Mouse (Mus musculus): Measurements from ENCODE around the gene Sema3a. TPM values are rescaled to one million over a fixed set of nuclear protein-coding genes. Genes with fewer than 3 reads are reported as not detected.
A peak's percentile ranks its signal among the peaks of the same experiment; 100 is the strongest.
"Not testable (repeated sequence)": the region's sequence is repeated elsewhere in the genome, so short reads cannot be mapped to it uniquely, and the experiment has no call there.

The Sema3a gene
- polyA plus RNA-seq, 1 experiment: 53.9 TPM

- no peak overlapping the region for H3K4me3 ChIP-seq (ENCODE audit: insufficient read depth, low read length)
- no peak for TF ChIP-seq POLR2A (IDR thresholded peaks at IDR 0.05; ENCODE audit: low read depth, low read length)
- no peak for TF ChIP-seq CTCF (IDR thresholded peaks at IDR 0.05; ENCODE audit: borderline replicate concordance, insufficient read depth, low read length)
- no peaks in the 10 kb centered on the region for H3K4me1 ChIP-seq (ENCODE audit: control insufficient read depth, insufficient read depth, low read length)
- no peak overlapping the region for H3K27ac ChIP-seq (ENCODE audit: insufficient read depth, low read length)
Measured at GRCm38 (mm10) chr5:13441112-13441511, 315.9 kb downstream of the Sema3a start.

GRCm38 (mm10) chr5:13460182-13461001, 335.2 kb downstream of the Sema3a start:
- TF ChIP-seq CTCF (IDR thresholded peaks at IDR 0.05; ENCODE audit: borderline replicate concordance, insufficient read depth, low read length) (no peak), POLR2A (IDR thresholded peaks at IDR 0.05; ENCODE audit: low read depth, low read length) (no peak)
- Histone ChIP-seq H3K27ac (ENCODE audit: insufficient read depth, low read length) (peak overlapping the region; percentile 83), H3K4me3 (ENCODE audit: insufficient read depth, low read length) (no peak overlapping the region), H3K4me1 (ENCODE audit: control insufficient read depth, insufficient read depth, low read length) (peaks cover 6% of the 10 kb centered on the region)

- TF ChIP-seq POLR2A (IDR thresholded peaks at IDR 0.05; ENCODE audit: low read depth, low read length): no peak
- no peak for TF ChIP-seq CTCF (IDR thresholded peaks at IDR 0.05; ENCODE audit: borderline replicate concordance, insufficient read depth, low read length)
- H3K4me3 ChIP-seq (ENCODE audit: insufficient read depth, low read length): no peak overlapping the region
- H3K27ac ChIP-seq (ENCODE audit: insufficient read depth, low read length): no peak overlapping the region
- H3K4me1 ChIP-seq (ENCODE audit: control insufficient read depth, insufficient read depth, low read length): peaks cover 3% of the 10 kb centered on the region; the same call in 1 of the 2 replicates
Measured at GRCm38 (mm10) chr5:13468856-13469255, 343.6 kb downstream of the Sema3a start.

- peak overlapping the region; percentile 31 for H3K27ac ChIP-seq (ENCODE audit: insufficient read depth, low read length)
- H3K4me1 ChIP-seq (ENCODE audit: control insufficient read depth, insufficient read depth, low read length): peaks cover 3% of the 10 kb centered on the region; the same call in 1 of the 2 replicates
- TF ChIP-seq POLR2A (IDR thresholded peaks at IDR 0.05; ENCODE audit: low read depth, low read length) (no peak), CTCF (IDR thresholded peaks at IDR 0.05; ENCODE audit: borderline replicate concordance, insufficient read depth, low read length) (no peak)
Measured at GRCm38 (mm10) chr5:13469401-13469800, 344.2 kb downstream of the Sema3a start.

GRCm38 (mm10) chr5:13470057-13470905, 345.1 kb downstream of the Sema3a start:
- no peak for TF ChIP-seq CTCF (IDR thresholded peaks at IDR 0.05; ENCODE audit: borderline replicate concordance, insufficient read depth, low read length)
- no peak for TF ChIP-seq POLR2A (IDR thresholded peaks at IDR 0.05; ENCODE audit: low read depth, low read length)
- no peak overlapping the region for H3K4me3 ChIP-seq (ENCODE audit: insufficient read depth, low read length)
- peaks cover 3% of the 10 kb centered on the region; the same call in 1 of the 2 replicates for H3K4me1 ChIP-seq (ENCODE audit: control insufficient read depth, insufficient read depth, low read length)
- H3K27ac ChIP-seq (ENCODE audit: insufficient read depth, low read length): peak overlapping the region; percentile 31

More at GRCm38 (mm10) chr5:13469401-13469800, 344.2 kb downstream of the Sema3a start:
- H3K4me3 ChIP-seq (ENCODE audit: insufficient read depth, low read length): no peak overlapping the region

- TF ChIP-seq CTCF (IDR thresholded peaks at IDR 0.05; ENCODE audit: borderline replicate concordance, insufficient read depth, low read length) (no peak), POLR2A (IDR thresholded peaks at IDR 0.05; ENCODE audit: low read depth, low read length) (no peak)
- Histone ChIP-seq H3K27ac (ENCODE audit: insufficient read depth, low read length) (no peak overlapping the region), H3K4me3 (ENCODE audit: insufficient read depth, low read length) (no peak overlapping the region), H3K4me1 (ENCODE audit: control insufficient read depth, insufficient read depth, low read length) (no peaks in the 10 kb centered on the region)
Measured at GRCm38 (mm10) chr5:13477653-13478052, 352.4 kb downstream of the Sema3a start.

GRCm38 (mm10) chr5:13488671-13489070, 363.5 kb downstream of the Sema3a start:
- TF ChIP-seq POLR2A (IDR thresholded peaks at IDR 0.05; ENCODE audit: low read depth, low read length) (no peak), CTCF (IDR thresholded peaks at IDR 0.05; ENCODE audit: borderline replicate concordance, insufficient read depth, low read length) (no peak)
- Histone ChIP-seq H3K4me3 (ENCODE audit: insufficient read depth, low read length) (no peak overlapping the region), H3K27ac (ENCODE audit: insufficient read depth, low read length) (no peak overlapping the region), H3K4me1 (ENCODE audit: control insufficient read depth, insufficient read depth, low read length) (no peaks in the 10 kb centered on the region)

GRCm38 (mm10) chr5:13495967-13496366, 370.8 kb downstream of the Sema3a start:
- H3K4me1 ChIP-seq (ENCODE audit: control insufficient read depth, insufficient read depth, low read length); H3K4me3 ChIP-seq (ENCODE audit: insufficient read depth, low read length); H3K27ac ChIP-seq (ENCODE audit: insufficient read depth, low read length): not testable (repeated sequence)

GRCm38 (mm10) chr5:13499835-13500234, 374.6 kb downstream of the Sema3a start:
- H3K4me3 ChIP-seq (ENCODE audit: insufficient read depth, low read length): no peak overlapping the region
- peaks cover 4% of the 10 kb centered on the region; the same call in 1 of the 2 replicates for H3K4me1 ChIP-seq (ENCODE audit: control insufficient read depth, insufficient read depth, low read length)
- no peak overlapping the region; the same call in 1 of the 2 replicates for H3K27ac ChIP-seq (ENCODE audit: insufficient read depth, low read length)
- TF ChIP-seq CTCF (IDR thresholded peaks at IDR 0.05; ENCODE audit: borderline replicate concordance, insufficient read depth, low read length): no peak
- TF ChIP-seq POLR2A (IDR thresholded peaks at IDR 0.05; ENCODE audit: low read depth, low read length): no peak
